Mouse (Mus musculus) forelimb bud, embryonic 11.5 days (tissue): ENCODE measurements at regions not wholly inside any gene's neighbourhood (a gene's known extent, or its start where the extent isn't known, plus 50 kb on each side); places are given as distances from the start of the nearest gene placed in this dataset.
A peak's percentile ranks its signal among the peaks of the same experiment; 100 is the strongest.

Experiments
- DNase-seq: peaks from one replicate; pipeline ENCODE4 v3.0.0-alpha.2; 2012; ENCODE audit warnings: low read depth, low spot score

DNA sequence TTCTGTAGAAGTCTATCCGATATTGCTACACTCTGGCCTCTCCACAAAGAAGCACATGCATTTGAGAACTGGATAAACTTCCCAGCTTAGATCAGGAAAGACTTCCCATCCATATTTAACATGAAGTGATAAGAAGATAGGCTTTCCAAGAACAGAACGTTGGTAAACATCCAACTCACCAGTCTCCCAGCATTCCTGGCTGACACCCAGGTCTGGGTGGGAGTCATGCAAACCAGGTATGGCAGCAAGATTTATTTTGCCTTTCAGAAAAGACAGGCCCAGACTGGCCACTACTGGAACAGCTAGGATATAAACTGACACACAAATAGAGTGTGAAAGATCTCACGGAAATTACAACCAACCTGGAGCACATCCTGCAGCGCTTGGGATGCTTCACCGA, 459.6 kb downstream of the Psat1 start:
- no peak for DNase-seq

DNA sequence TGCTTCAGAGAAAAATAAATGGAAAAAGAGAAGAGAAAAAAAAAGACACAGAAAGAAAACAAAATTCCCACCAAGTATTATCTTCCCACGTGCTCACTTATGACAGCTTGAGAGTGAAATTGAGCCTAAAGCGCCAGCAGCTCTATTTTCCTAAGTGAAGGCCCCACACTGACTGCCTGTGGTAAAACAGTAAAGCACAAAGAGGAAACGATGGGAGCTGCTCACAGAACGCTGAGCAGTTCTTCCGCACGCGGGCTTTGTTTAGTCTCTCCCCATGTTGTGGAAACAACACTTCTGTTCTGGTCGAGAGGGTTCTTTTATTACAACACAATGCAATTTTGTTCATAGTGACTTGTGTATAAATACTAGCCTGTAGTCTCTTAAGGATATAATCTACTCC, 465.5 kb downstream of the Psat1 start:
- no peak for DNase-seq

DNA sequence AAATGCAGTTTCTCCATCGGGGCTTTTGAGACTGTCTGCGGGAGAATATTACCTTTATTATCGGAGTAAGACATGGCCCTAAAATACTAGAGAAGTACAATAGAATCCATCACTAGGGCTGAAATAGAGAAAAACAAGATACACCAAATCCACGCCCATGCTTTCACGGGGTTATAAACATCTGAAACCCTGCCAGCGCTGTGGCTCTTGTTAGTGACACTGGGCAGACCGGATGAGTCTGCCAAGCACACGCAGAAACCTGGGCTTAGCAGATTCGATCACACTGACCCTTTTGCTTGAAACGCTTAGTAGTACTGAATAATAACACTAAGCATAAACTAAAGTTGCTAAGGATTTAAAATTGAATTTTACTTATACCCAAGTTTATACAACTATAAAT, 477.6 kb downstream of the Psat1 start:
- no peak for DNase-seq

DNA sequence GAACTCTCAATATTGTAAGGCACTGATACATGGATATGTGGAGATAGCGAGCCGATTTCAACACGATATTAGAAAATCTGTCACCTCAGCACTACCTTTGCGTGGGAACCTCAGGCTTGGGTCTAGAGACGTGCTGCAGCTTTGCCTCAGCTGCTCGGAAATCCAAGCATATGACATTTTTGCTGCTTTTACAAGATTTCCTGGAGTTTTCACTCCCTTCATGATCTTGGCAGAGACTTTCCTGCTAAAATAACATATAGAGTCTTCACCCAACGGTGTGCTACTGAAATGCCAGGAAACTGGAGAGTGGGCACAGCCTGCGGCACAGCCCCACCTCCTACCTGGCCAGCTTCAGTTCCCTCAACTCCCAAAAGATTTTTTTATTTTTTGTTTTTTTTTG, 480.4 kb downstream of the Psat1 start:
- DNase-seq, result no peak

DNA sequence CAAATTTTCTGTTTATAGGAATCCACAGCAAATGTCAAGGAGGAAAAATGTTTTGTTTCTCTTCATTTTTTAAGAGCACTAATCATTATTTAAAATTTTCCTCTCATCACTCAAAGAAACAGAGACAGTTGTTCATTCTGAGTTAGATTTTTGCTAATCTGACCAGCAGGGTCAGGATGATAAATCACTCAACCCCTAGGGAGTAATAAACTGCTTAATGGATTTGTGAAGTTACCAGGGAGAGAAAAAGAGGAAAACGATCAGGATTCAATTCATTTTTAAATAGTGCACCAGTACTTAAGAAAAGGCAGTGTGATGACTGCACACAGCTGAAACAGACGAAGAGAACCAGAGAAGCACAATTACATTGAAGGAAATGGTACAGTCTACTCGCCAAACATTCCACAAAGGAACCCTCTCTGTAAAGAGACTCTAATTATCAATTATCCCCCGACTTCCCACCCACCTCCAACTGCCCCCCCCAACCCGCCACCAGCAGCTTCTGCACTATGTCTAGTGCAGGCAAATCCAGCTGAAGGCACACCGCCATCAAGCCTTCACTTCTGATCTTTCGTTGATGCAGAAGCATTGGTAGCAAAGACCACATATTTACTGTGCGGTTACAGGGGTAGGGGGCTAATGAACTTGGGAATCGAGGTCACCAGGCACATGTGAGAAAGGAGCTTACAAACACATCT, 481.9 kb downstream of the Psat1 start:
- peak; percentile 29 for DNase-seq

DNA sequence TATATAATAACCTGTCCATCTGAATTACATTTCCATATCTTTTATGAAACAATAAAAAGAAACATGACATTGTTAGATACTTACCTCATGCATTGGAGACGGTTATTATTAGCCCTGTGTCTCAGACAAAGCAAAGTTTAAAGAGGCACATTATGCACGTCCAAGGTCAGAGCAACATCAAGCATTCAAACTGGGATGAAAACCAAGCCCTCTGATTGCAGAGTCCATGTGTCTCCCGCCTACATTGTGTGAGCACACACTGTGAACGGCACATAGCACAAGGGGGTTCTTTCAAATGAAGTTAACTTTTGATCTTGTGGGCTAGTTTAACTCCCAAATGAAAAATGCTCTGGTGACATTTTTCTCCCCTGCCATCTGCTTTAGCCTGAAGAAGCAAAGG, 489.3 kb downstream of the Psat1 start:
- DNase-seq, result no peak

DNA sequence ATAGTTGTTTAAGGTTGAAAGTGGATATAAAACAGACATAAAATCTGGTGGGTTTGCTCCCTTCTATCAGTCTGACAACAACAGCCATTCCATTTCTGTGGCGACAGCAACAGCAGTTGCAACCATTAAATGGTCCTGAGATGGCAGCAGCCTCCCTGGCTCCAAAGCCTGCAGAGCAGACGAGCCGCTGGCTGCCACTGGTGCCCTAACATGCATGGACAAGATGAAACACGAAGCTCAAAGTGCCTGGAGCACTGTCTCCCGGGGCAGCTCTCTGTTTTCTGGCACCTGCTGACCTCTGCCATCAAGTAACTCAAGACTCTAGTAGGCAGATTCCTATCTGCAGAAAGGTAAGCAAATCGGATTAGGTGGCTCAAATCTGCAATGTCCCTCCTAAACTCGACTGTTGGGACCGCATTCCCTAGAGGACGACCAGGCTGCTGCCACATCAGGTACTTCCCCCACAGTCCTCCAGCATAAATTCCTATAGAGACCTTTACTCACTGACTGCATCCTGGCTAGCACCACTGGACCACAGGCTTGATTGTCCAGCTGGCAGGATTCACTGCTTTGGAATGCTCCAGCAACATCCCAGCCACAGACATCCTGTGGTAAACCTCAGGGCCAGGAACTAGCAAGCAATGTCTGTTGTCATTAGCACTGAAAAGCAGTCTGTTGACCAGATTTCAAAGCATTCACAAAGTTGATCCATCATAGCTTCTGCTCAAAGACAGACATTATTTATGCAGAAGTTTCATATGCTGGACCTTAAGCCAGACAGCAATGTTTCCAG, 490.0 kb downstream of the Psat1 start:
- peak; percentile 7 for DNase-seq

DNA sequence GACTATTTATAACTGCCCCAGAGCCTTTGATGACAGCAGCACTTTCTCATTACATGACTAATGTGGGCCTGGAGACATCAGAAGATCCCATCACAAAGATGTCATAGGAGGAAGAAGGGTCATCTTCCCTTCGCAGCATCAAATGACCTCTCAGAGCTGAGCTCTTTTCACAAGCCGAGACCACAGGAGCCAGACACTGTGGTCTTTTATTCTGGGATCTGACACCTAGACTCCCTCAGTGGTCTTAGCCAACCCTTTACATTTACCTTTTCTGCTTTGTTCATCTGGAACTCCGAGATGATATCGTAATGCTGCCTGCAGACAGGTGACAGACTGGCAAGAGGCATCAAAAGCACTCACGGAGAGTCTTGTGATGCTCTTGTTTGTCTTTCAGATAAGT, 498.1 kb downstream of the Psat1 start:
- no peak for DNase-seq

DNA sequence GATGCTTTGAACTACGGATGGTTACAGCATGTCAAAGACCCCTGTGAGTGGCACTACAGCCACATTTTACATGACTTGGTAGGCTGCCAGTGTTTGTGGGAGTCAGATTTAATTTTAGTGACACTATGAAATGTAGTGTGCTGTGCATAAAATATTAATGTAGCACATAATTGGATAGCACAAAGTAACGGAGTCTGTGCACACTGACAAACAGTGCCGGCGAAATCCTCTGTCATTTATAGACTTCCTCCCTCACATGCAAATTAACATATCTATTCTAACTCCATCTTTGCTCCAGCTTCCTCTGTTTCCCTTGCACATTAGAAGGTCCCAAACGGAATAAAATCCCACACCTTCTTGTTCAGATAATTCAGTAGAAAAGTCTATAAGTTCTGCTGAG, 515.3 kb downstream of the Psat1 start:
- no peak for DNase-seq

DNA sequence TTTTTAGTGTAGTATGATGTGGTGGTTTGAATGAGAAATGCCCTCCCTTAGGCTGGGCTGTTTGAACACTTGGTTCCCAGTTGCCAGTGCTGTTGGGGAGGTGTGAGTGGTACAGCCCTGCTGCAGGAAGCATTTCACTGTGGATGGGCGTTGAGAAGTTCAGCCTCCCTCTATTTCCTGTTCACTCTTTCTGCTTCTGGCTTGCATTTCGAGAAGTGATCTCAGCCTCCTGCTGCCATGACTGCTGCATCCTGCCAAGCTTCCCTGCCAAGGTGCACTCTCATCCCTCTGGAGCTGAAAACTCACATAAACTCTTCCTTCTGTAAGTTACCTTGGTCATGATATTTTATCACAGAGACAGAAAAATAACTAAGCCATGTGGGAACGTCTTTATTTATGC, 525.8 kb downstream of the Psat1 start:
- no peak for DNase-seq

DNA sequence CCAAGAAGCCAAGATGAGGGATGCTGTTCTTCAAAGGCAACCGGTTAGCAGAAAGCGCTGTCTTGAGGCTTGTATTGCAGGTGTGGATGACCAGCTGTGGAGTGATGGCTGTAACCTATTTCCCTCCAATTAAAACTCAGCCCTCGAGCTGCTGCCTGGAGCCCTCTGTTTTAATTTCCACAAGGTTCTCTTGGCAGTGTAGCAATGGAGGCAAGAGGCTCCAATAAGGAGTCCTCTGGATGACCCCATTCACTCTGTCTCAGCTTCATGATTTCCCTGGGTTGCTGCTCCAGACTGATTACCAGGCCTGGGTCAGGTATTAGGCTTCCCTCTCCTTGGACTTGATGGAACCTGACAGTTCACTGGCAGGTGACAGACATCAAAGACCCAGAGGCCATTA, 548.5 kb downstream of the Psat1 start:
- DNase-seq, result no peak

DNA sequence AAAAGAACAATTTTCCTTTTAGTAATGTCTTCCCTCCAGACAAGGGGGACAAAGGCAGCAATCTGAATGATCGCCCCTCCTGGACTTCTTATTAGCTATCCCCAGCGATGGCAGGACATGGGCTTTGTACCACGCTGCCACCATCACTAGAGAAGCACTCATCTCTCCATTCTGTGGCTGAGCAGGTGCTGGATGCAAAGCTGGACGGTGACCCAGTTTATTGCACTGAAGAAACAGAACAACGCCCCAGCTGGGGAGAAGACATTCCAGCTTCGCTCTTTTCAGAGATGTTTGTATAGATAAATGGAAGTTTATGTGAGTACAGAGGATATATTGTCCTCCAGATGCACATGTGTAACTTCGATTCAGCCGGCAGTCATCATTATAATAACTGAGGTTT, 575.5 kb downstream of the Psat1 start:
- no peak for DNase-seq

DNA sequence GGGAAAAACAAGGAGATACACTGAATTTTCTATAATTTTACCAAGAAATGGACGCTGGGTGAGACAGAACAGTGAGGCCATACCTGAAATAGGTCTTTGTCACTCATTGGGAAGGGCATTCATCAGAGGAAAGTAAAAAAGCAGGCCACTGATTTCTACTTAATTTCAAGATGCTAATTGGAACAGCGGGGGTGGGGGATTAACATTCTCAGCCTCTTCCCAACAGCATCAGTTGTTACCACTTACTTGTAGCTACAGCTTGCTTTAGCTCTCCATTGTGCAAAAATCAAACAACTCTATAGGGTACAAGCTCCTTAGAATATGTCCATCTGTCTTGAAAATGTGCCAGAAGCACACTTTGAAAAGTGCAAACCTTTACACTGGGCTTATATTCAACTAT, 580.2 kb downstream of the Psat1 start:
- no peak for DNase-seq

DNA sequence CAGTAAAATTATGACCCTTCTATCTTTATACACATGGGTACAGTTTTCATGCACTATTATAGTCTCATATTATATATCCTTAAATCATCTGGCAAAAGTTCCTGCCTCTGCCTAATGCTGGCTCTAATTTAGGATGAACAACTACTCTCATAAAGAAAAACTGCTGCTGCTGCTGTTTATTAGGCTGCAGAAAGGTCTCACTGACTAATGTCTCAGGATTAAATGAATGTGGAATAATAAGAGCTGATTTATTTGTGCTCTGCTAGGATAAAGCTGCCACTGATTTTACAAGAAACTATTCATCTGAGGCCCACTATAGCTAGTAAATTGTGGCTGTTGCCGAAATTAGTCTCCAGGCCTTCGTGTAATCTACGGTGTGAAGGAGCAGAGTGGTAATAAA, 590.0 kb downstream of the Psat1 start:
- DNase-seq, result no peak

DNA sequence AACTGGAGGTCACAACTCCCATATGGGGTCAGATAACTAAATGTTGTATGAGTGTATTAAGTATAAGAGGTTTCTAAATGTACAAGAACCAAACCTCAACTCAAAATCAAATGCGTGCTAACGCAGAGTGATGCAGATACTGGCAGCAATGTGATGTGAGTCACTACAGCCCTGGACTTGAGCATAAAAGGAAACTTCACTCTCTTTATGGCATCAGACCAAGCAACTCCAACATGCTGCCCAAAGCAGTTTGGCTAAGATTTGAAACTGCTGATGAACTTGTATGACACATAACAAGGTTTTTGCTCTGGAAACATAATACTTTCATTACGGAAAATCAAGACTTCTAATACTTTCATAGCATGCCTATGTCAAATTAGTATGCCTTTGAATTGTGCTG, 598.8 kb downstream of the Psat1 start:
- DNase-seq, result no peak

DNA sequence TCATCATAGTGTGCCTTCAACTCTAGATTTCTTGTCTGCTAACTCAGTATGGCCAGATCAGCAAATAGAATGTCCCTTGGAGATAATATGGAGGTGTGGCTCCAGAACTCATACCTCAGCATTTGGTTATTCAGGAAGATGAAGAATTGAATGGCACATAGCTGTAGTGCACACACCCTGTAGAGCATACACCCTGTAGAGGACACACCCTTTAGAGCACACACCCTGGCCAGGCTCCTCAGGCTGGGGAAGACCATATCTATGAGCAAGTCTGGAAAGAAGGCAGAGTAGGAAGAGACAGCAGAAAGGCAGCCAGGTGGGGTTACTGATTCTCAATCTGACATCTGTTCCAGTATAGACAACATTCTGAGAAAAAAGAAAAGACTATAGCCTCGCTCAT, 604.9 kb downstream of the Psat1 start:
- DNase-seq, result no peak

DNA sequence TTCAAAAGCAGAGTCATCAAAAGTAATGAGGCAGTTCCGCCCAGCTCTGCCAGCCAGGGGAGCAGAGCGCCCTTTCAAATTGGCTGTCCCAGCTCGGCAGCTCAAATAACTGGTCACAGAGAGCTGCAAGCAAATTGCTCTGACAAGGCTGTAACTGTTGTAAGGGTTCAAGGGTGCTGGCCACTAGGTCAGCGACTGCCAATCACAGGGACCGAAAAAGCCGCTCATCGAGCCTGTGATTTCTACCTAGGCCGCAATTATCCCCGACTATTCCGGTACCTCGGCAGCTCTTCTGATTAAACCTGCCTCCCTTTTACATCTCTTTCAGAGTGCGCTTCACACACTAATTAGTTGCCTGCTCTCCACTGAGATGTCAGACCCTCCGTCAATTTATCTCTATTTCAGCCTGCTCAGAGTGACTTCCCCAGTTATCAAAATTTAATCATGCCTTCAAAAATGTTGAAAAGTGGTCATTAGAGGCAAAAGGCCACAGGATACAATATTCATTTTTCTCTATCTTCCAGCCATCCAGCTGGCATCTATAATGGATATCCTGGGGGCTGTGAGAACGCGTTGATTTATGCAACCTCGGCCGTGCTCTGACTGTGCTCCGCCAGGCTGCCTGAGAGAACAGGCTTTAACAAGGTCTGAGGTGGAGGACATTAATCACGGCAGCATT, 606.7 kb downstream of the Psat1 start:
- DNase-seq, result peak; percentile 70

DNA sequence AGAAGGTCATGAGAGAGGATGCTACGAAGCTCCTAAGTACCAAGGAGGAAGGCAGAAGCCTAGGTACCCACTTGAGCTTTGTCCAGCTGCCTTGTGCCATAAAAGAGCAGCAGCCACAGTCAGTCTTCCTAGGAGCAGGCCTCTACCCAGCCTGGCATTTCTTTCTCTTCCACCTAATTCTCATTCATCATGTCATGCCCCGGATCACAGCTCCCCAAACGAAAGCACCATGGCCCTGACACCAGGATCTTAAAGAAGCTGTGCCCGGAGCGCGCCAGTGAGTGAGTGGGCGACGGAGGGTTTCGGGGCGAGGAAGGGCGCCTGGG, 607.2 kb downstream of the Psat1 start:
- DNase-seq, result no peak

DNA sequence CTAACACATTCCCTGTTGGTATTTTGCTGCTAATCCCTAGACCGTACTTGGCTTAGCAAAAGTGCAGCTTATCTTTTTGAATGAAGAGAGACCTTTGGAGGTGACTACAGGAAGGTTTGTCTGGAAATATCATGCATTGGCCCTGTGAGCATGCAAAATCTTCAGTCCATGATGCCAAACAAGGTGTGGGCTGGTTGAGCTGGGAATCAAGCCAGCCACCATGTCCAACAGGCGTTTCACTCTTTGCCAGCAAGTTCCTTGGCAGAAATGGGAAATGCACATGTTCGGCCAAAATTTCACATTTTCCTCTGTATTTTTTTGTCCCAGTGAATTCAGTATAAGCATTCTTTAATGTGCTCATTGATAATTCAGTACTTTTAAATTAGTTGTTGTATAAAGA, 617.0 kb downstream of the Psat1 start:
- DNase-seq, result no peak

DNA sequence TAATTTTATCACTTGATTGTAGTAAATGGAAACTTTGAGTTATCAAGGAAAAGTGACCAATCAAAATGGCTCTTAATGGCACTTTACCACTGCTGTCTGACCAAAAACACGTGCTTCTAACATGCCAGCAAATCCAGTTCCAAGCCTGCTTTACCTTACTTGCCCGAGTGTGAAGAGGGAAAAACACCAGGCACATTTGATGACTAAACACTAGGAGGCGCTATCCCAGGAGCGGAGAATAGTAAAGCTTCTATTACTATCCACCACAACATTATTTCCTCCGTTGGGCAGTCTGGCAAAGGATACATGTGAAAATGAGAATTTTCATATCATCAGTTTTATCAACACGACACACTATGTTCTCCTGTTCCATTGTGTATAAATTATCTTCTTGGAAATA, 647.7 kb downstream of the Psat1 start:
- peak; percentile 27 for DNase-seq

DNA sequence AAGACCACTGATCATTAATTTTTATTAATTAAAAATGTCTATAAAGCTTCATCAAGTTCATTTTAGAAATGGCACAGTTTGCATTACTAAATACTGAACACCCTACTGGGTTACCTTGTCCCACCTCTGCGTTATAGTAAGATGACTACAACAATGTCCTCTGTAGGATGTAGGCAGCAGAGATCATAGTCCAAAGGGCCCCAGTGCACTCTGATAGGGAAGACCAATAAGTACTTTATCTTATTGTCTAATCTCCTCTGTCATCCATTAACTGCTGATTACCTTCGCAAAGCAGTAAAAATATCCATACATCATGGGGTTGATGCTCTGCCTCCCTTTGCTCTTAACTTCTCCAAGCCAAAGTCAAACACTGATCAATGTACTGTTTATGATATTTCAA, 662.1 kb downstream of the Psat1 start:
- DNase-seq, result no peak

DNA sequence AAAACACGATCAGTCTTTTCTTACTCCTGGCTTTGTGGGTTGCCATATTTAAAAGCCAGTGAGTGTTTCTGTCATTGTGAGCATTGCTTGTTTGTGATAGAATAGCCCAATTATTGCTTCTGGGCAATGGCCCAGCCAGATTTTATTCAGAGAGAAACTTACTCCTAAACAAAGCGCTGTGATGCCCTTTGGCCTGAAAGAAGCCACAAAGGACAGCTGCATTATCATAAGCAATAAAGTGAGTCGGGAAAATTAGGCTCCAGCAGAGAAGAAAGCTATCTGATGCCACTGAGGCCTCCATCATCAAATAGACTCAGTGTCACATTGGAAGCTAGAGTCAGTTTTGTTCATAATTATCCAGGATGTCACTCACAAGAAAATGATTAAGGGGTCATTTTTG, 644.9 kb upstream of the Tle4 start:
- no peak for DNase-seq
